Mouse (Mus musculus) frontal cortex, adult 2 months (tissue): ENCODE results near the gene Keg1. TPM values are rescaled to one million over a fixed set of nuclear protein-coding genes. Genes with fewer than 3 reads are reported as not detected.

Source experiments
- DNase-seq, 2 experiments: peaks; one replicate each; pipeline ENCODE4 v3.0.0; 2022; ENCODE audit warnings: low spot score in 1 of 2; ENCODE audit errors: extremely low spot score in 1 of 2
- polyA plus RNA-seq: library from polyadenylated mRNA; depleted of rRNA; stranded (reverse); fragments of >200 nt; gene quantifications from 2 replicates; pipeline ENCODE4 v1.2.3, GENCODE M21; 2012; rRNA removed

Keg1 gene
- polyA plus RNA-seq, 1 experiment = not detected

GRCm38 (mm10) chr19:12762212-12763130 is 66.9 kb downstream of the Keg1 start:
- DNase-seq = no peak

GRCm38 (mm10) chr19:12765308-12765707 is 69.7 kb downstream of the Keg1 start, which contains the start of gene Cntf:
Gene Cntf (minus strand): TSS chr19:12765632.
- DNase-seq = no peak

Other genes with a start within 250 kb of the Keg1 start
- gene Mpeg1, start 235.0 kb upstream of the Keg1 start, polyA plus RNA-seq = 8.7 and 12.4 TPM in 2 replicates
- gene Dtx4, start 194.3 kb upstream of the Keg1 start, polyA plus RNA-seq = 19.2 and 21.1 TPM in 2 replicates
- 1.1 and 1.3 TPM in 2 replicates for gene Fam111a, start 150.0 kb upstream of the Keg1 start, polyA plus RNA-seq
- gene Gm4952, start 95.8 kb upstream of the Keg1 start, polyA plus RNA-seq = 0.14 and 0.17 TPM in 2 replicates
- not detected in 2 replicates for gene Glyat, start 62.5 kb upstream of the Keg1 start, polyA plus RNA-seq
- not detected in 2 replicates for gene Olfr1442, start 25.3 kb upstream of the Keg1 start, polyA plus RNA-seq
- not detected in 2 replicates for gene Olfr1443, start 17.7 kb upstream of the Keg1 start, polyA plus RNA-seq
- 3.3 and 3.9 TPM in 2 replicates for gene Cntf, start 69.8 kb downstream of the Keg1 start, polyA plus RNA-seq
- gene Zfp91, start 100.3 kb downstream of the Keg1 start, polyA plus RNA-seq = 46.6 and 50.8 TPM in 2 replicates
- 1.8 and 2.5 TPM in 2 replicates for gene Lpxn, start 100.4 kb downstream of the Keg1 start, polyA plus RNA-seq
- gene Gm5244, start 150.9 kb downstream of the Keg1 start, polyA plus RNA-seq = not detected in 2 replicates
- not detected in 2 replicates for gene Olfr1444, start 161.5 kb downstream of the Keg1 start, polyA plus RNA-seq
- not detected in 2 replicates for gene Olfr1445, start 188.1 kb downstream of the Keg1 start, polyA plus RNA-seq
- gene Olfr1446, start 197.7 kb downstream of the Keg1 start, polyA plus RNA-seq = not detected in 2 replicates
- gene Olfr1447, start 208.0 kb downstream of the Keg1 start, polyA plus RNA-seq = 0.06 TPM in 1 of 2 replicates, not detected in the other
- 0.04 TPM in 1 of 2 replicates, not detected in the other for gene Olfr1448, start 228.6 kb downstream of the Keg1 start, polyA plus RNA-seq
- gene Olfr1449, start 235.1 kb downstream of the Keg1 start, polyA plus RNA-seq = not detected in 2 replicates